Mouse (Mus musculus) liver (tissue): ENCODE results near the gene Wdr25.

Source experiments
- DNase-seq: peaks from one replicate; pipeline ENCODE4 v3.0.0-alpha.2; 2020; ENCODE audit warnings: mixed read lengths

Gene Wdr25

DNA sequence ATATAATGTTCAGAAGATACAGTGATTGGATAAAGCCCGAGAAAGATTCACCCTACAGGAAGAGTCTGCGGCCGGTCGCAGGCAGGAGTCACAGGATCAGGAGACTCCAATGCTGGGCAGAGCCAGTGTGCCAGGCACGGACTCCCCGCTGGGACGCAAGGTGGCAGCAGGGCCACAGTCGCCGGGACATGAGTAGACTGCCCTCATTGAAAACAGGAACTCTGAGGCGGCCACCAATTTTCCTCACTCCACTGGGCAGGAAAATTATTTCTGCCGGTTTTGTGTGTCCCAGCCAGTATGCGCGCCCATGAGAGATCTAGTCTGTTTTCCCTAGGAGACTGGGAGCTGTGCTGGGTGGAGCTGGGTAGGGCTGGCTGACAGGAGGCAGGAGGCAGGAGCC, 177.8 kb downstream of the Wdr25 start:
- DNase-seq, result no peak

DNA sequence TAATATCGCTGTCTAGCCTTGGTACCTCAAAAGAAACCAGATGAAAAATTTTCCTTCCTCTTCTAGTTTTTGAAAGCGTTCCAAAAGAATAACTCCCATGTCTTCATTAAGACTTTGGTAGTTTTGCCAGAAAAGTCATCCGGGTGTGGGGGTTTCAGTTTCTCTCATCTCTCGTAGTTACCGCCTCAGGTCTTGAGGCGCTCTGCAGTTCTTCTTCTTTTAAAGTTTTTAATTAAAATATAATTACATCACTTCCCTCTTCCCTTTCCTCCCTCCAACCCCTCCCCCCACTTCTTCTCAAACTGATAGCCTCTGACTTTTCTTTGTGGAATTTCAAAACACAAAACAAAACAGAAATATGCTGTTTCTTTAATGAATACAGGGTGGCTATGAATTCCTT, 180.7 kb downstream of the Wdr25 start:
- no peak for DNase-seq

DNA sequence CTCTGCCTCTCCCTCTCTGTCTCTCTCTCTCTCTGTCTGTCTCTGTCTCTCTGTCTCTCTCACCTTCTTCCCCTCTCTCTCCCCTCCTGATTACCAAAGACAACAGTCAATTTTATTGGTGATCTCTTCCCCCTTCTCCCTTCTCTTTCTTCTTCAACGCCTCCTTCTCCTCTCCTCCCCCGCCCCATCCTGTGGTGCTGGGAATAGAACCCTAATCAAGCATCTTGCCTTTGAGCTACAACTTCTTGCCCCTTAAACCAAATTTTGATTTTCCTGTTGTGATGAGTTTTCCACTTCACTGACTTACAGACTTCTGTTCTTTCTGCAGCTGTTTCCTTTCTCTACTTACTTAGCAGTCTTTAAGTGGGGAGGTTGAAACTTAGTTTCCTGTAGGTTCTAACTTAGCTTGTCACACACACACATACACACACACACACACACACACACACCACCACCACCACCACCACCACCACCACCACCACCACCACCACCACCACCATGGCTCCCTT, 181.4 kb downstream of the Wdr25 start:
- DNase-seq, result no peak

DNA sequence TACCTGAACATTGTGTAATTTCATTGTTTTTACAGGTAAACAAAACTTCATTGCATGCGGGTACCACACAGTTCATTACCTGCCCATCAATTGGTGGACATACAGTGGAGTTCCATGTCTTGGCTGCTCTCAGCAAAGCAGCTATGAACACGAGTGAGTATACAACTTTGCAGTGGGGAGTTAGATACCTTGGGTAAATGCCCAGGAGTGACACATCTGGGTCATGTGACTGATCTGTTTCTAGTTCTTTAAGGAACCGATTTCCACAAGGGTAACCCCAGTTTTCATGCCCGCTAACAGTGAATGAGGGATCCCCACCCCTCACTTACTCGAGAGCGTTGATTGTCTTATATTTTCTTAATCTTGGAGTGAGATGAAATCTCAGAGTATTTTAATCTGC, 183.6 kb downstream of the Wdr25 start:
- no peak for DNase-seq
